Comparison of ENCODE assay signal across 8 mouse cellular contexts in genomic region chr12:33388842-33389241, GRCm38 (mm10). TPM values are rescaled to one million over a fixed set of nuclear protein-coding genes. Genes with fewer than 3 reads are reported as not detected.
DNase-seq lines count a peak whose midpoint lies in the region; ATAC-seq and TF ChIP-seq lines count a peak whose summit lies in the region.

No protein-coding gene starts in this region.

- no peaks in the 10 kb centered on the region for H3K79me2 ChIP-seq in C2C12 (ENCODE audit: control insufficient read depth, insufficient read depth)

- peak; percentile 76 for DNase-seq in adrenal gland, postnatal 10 days
- DNase-seq in embryo, embryonic 9.5 days (ENCODE audit: extremely low spot score): peak; percentile 81
- DNase-seq in heart, adult 8-10 months (ENCODE audit: low spot score): peak; percentile 59
- DNase-seq in liver, embryonic 11.5 days (ENCODE audit: low spot score): no peak
- peak; percentile 33 for DNase-seq in telencephalon, adult 2 months (ENCODE audit: low read depth, low spot score)

- no peak overlapping the region for H3K4me3 ChIP-seq in C2C12 (ENCODE audit: insufficient read depth, poor library complexity, severe bottlenecking)
- no peak overlapping the region for H3K4me3 ChIP-seq in kidney, embryonic 16.5 days (ENCODE audit: low read length)
- H3K4me3 ChIP-seq in liver, embryonic 11.5 days (ENCODE audit: low read depth, low read length): no peak overlapping the region
- H3K4me3 ChIP-seq in neural tube, embryonic 12.5 days: no peak overlapping the region

- no peaks in the 10 kb centered on the region for H3K4me1 ChIP-seq in kidney, embryonic 16.5 days (ENCODE audit: insufficient read depth, low read length)
- H3K4me1 ChIP-seq in liver, embryonic 11.5 days (replicated peaks; ENCODE audit: control insufficient read depth, insufficient read depth, low read length): no peaks in the 10 kb centered on the region
- 0 out of 2 replicates have a peak, but pooled peaks cover 6% of the 10 kb centered on the region for H3K4me1 ChIP-seq in neural tube, embryonic 12.5 days

- no peak overlapping the region for H3K27ac ChIP-seq in kidney, embryonic 16.5 days (ENCODE audit: low read length)
- H3K27ac ChIP-seq in liver, embryonic 11.5 days (ENCODE audit: low read depth, low read length): no peak overlapping the region
- H3K27ac ChIP-seq in neural tube, embryonic 12.5 days: no peak overlapping the region

- ATAC-seq in kidney, embryonic 16.5 days (ENCODE audit: low FRiP score, low TSS enrichment): peak; percentile 68; the same call in 1 of the 2 replicates
- 0 out of 2 replicates have a peak, but pooled peaks have one; percentile 49 for ATAC-seq in liver, embryonic 11.5 days (replicated peaks; ENCODE audit: low FRiP score)
- ATAC-seq in neural tube, embryonic 12.5 days (ENCODE audit: low FRiP score, low read depth): peak; percentile 48; the same call in 1 of the 2 replicates

- H3K9ac ChIP-seq in kidney, embryonic 16.5 days (replicated peaks; ENCODE audit: low read length): no peak overlapping the region
- H3K9ac ChIP-seq in liver, embryonic 11.5 days (ENCODE audit: low read depth, low read length): no peak overlapping the region
- H3K9ac ChIP-seq in neural tube, embryonic 12.5 days: no peak overlapping the region

- 14% methylated on average over 5 of the region's 5 CpGs for WGBS in kidney, embryonic 16.5 days
- 14% methylated on average over 5 of the region's 5 CpGs for WGBS in liver, embryonic 11.5 days
- WGBS in neural tube, embryonic 12.5 days: 13% methylated on average over 5 of the region's 5 CpGs

- TF ChIP-seq CTCF in C2C12 (IDR thresholded peaks at IDR 0.05; ENCODE audit: control insufficient read depth, insufficient read depth, insufficient read length): peak; percentile 50

- no peak overlapping the region for H3ac ChIP-seq in C2C12 (ENCODE audit: control insufficient read depth, insufficient read length, low read depth)

- no peak overlapping the region for H3K4me2 ChIP-seq in kidney, embryonic 16.5 days (replicated peaks; ENCODE audit: low read depth, low read length)
- no peak overlapping the region for H3K4me2 ChIP-seq in liver, embryonic 11.5 days
- no peak overlapping the region for H3K4me2 ChIP-seq in neural tube, embryonic 12.5 days (replicated peaks)

- H3K9me3 ChIP-seq in kidney, embryonic 16.5 days (ENCODE audit: low read length): no peaks in the 10 kb centered on the region
- H3K9me3 ChIP-seq in liver, embryonic 11.5 days (ENCODE audit: control insufficient read depth, low read length): no peaks in the 10 kb centered on the region
- no peaks in the 10 kb centered on the region for H3K9me3 ChIP-seq in neural tube, embryonic 12.5 days

- H3K79me3 ChIP-seq in C2C12 (ENCODE audit: low read depth): no peaks in the 10 kb centered on the region

- peaks cover 32% of the 10 kb centered on the region for H3K27me3 ChIP-seq in C2C12 (ENCODE audit: control insufficient read depth, insufficient read depth, insufficient read length)
- no peaks in the 10 kb centered on the region for H3K27me3 ChIP-seq in kidney, embryonic 16.5 days (ENCODE audit: insufficient read depth, low read length)
- 0 out of 2 replicates have a peak, but pooled peaks cover 3% of the 10 kb centered on the region for H3K27me3 ChIP-seq in liver, embryonic 11.5 days (replicated peaks; ENCODE audit: control insufficient read depth, insufficient read depth, low read length)
- H3K27me3 ChIP-seq in neural tube, embryonic 12.5 days (replicated peaks): peaks cover 12% of the 10 kb centered on the region; the same call in 1 of the 2 replicates

- H3K36me3 ChIP-seq in C2C12 (ENCODE audit: control insufficient read depth, insufficient read depth): no peaks in the 10 kb centered on the region
- H3K36me3 ChIP-seq in kidney, embryonic 16.5 days (ENCODE audit: insufficient read depth, low read length): no peaks in the 10 kb centered on the region
- H3K36me3 ChIP-seq in liver, embryonic 11.5 days (ENCODE audit: control insufficient read depth, insufficient read depth, low read length): no peaks in the 10 kb centered on the region
- no peaks in the 10 kb centered on the region for H3K36me3 ChIP-seq in neural tube, embryonic 12.5 days

TF ChIP-seq in C2C12, 6 proteins besides CTCF, POLR2A, EP300 and RAD21:
- TF ChIP-seq CEBPB (IDR thresholded peaks at IDR 0.05; ENCODE audit: low read depth) (no peak), MYOG (IDR thresholded peaks at IDR 0.05; ENCODE audit: control insufficient read depth, extremely low read depth, insufficient read length) (no peak), FOSL1 (IDR thresholded peaks at IDR 0.05; ENCODE audit: insufficient read depth, low read length, poor library complexity, severe bottlenecking) (no peak), USF1 (IDR thresholded peaks at IDR 0.05; ENCODE audit: low read depth) (no peak), MYOD1 (IDR thresholded peaks at IDR 0.05; ENCODE audit: control insufficient read depth, insufficient read length, low read depth) (no peak), MAX (IDR thresholded peaks at IDR 0.05) (no peak)
TF ChIP-seq in C2C12: peak in this region for 0.

RNA-seq across cellular contexts. Expression of gene Efcab10, which starts 5.8 kb away (rescaled TPM):
- not detected for polyA plus RNA-seq in C2C12 (2012; fragmentation: generic; extraction: Trizol)
- under 1 TPM in 1 of 2 experiments, not detected in 1; 0.79 TPM for total RNA-seq in adrenal gland, postnatal 10 days (2021)
- not detected for total RNA-seq in heart, adult 8-10 months (2022)
- 0.46 and 1.00 TPM in 2 replicates for polyA plus RNA-seq in kidney, embryonic 16.5 days (2015; fragmentation: Nextera tagmentation; extraction: Ambion mirVana)
- not detected in 2 replicates for polyA plus RNA-seq in liver, embryonic 11.5 days (2014; fragmentation: Nextera tagmentation; extraction: Ambion mirVana)
- polyA plus RNA-seq in neural tube, embryonic 12.5 days (2016; fragmentation: Nextera tagmentation; extraction: Ambion mirVana): 0.61 and 1.1 TPM in 2 replicates

RNA-seq across cellular contexts. Expression of gene Twistnb, which starts 40.6 kb away (rescaled TPM):
- polyA plus RNA-seq in C2C12 (2012; fragmentation: generic; extraction: Trizol): 6.1 TPM
- 10 to 100 TPM; 18.3 to 18.8 TPM for total RNA-seq in adrenal gland, postnatal 10 days (2021)
- 1 to 10 TPM; 5.6 to 9.5 (median 8.6) TPM for total RNA-seq in heart, adult 8-10 months (2022)
- 57.6 and 59.5 TPM in 2 replicates for polyA plus RNA-seq in kidney, embryonic 16.5 days (2015; fragmentation: Nextera tagmentation; extraction: Ambion mirVana)
- polyA plus RNA-seq in liver, embryonic 11.5 days (2014; fragmentation: Nextera tagmentation; extraction: Ambion mirVana): 59.8 and 65.2 TPM in 2 replicates
- 35.5 and 53.0 TPM in 2 replicates for polyA plus RNA-seq in neural tube, embryonic 12.5 days (2016; fragmentation: Nextera tagmentation; extraction: Ambion mirVana)
